Mouse (Mus musculus) CD4-positive, CD25-positive, alpha-beta regulatory T cell, adult 4 months (primary cell): ENCODE measurements around the gene Zfp790. TPM values are rescaled to one million over a fixed set of nuclear protein-coding genes. Genes with fewer than 3 reads are reported as not detected.

Experiments
- ATAC-seq: one replicate; pipeline ENCODE4 v1.8.0; 2017
- polyA plus RNA-seq, 2 experiments: library from polyadenylated mRNA; unstranded; fragments of 100-300 nt; shearing (Covaris generic); gene quantifications; one replicate each; pipeline ENCODE4 v1.2.1; 2017

Zfp790 gene
- polyA plus RNA-seq, result 10 to 100 TPM; 19.6 to 25.2 TPM

GRCm38 (mm10) chr7:29815910-29816429, at the start of gene Zfp790:
Gene Zfp790 (plus strand): TSS chr7:29816114.
- ATAC-seq, result peak; percentile 96

- ATAC-seq, result peak; percentile 42
Observed at GRCm38 (mm10) chr7:29767058-29767686, 48.7 kb upstream of the Zfp790 start.

- peak; percentile 95 for ATAC-seq
Observed at GRCm38 (mm10) chr7:29768090-29768900, 47.6 kb upstream of the Zfp790 start, which contains the start of gene Zfp84. Gene Zfp84 (plus strand): TSS chr7:29768552.

GRCm38 (mm10) chr7:29768980-29769379, 46.9 kb upstream of the Zfp790 start:
- ATAC-seq, result no peak

- no peak for ATAC-seq
Observed at GRCm38 (mm10) chr7:29773503-29773902, 42.4 kb upstream of the Zfp790 start.

GRCm38 (mm10) chr7:29774371-29774770, 41.5 kb upstream of the Zfp790 start:
- ATAC-seq, result no peak

GRCm38 (mm10) chr7:29776568-29776967, 39.3 kb upstream of the Zfp790 start:
- ATAC-seq, result no peak

- ATAC-seq, result no peak
Observed at GRCm38 (mm10) chr7:29777372-29777771, 38.5 kb upstream of the Zfp790 start.

GRCm38 (mm10) chr7:29783871-29784551, 31.9 kb upstream of the Zfp790 start, which contains the start of gene Zfp30:
Gene Zfp30 (plus strand): TSS chr7:29783998.
- peak; percentile 75 for ATAC-seq

- ATAC-seq, result no peak
Observed at GRCm38 (mm10) chr7:29785023-29785422, 30.9 kb upstream of the Zfp790 start.

GRCm38 (mm10) chr7:29785888-29786287, 30.0 kb upstream of the Zfp790 start:
- no peak for ATAC-seq

- ATAC-seq, result no peak
Observed at GRCm38 (mm10) chr7:29792906-29793305, 23.0 kb upstream of the Zfp790 start.

- ATAC-seq, result no peak
Observed at GRCm38 (mm10) chr7:29807046-29807445, 8.9 kb upstream of the Zfp790 start.

GRCm38 (mm10) chr7:29812244-29812643, 3.7 kb upstream of the Zfp790 start:
- ATAC-seq, result no peak

GRCm38 (mm10) chr7:29814381-29814780, 1.5 kb upstream of the Zfp790 start:
- no peak for ATAC-seq

GRCm38 (mm10) chr7:29815061-29815784, 691 bp upstream of the Zfp790 start:
- peak; percentile 12 for ATAC-seq

- ATAC-seq, result peak; percentile 69
Observed at GRCm38 (mm10) chr7:29818619-29819254, 2.8 kb downstream of the Zfp790 start.

GRCm38 (mm10) chr7:29828001-29828400, 12.1 kb downstream of the Zfp790 start:
- no peak for ATAC-seq

- ATAC-seq, result no peak
Observed at GRCm38 (mm10) chr7:29829804-29830203, 13.9 kb downstream of the Zfp790 start.

GRCm38 (mm10) chr7:29836816-29837215, 20.9 kb downstream of the Zfp790 start:
- ATAC-seq, result no peak

GRCm38 (mm10) chr7:29839256-29839655, 23.3 kb downstream of the Zfp790 start:
- ATAC-seq, result no peak

GRCm38 (mm10) chr7:29842105-29842504, 26.2 kb downstream of the Zfp790 start:
- ATAC-seq, result no peak
